Mouse (Mus musculus) cerebellum, adult 9-10 months (tissue): ENCODE data around the gene Adamts8.

Experiments used
- DNase-seq: peaks from one replicate; pipeline ENCODE4 v3.0.0; 2022

Gene Adamts8

GRCm38 (mm10) chr9:30942512-30943313 lies at the start of gene Adamts8:
Gene Adamts8, plus strand, starts transcription at chr9:30942562.
- no peak for DNase-seq

DNA sequence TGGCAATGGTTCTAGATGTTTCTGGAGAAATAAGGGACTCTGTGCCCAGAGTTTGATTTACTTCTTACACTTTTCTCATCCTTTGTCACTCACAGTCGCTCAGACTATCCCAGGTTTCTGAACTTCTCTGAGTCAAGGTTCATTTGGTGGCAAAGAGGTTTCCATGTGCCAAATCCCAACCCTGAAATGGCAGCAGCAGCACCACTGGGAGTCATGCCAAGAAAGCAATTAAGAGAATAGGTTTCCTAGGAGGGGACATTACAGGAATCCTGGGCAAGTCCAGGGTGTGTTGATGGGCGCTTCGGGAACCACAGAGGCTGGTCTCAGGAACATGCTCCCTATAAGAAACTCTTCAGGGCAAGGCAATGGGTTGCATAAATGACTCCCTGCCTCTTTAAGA lies 46.7 kb upstream of the Adamts8 start:
- no peak for DNase-seq

- peak; percentile 66 for DNase-seq
Measured at GRCm38 (mm10) chr9:30896752-30897151, 45.6 kb upstream of the Adamts8 start.

DNA sequence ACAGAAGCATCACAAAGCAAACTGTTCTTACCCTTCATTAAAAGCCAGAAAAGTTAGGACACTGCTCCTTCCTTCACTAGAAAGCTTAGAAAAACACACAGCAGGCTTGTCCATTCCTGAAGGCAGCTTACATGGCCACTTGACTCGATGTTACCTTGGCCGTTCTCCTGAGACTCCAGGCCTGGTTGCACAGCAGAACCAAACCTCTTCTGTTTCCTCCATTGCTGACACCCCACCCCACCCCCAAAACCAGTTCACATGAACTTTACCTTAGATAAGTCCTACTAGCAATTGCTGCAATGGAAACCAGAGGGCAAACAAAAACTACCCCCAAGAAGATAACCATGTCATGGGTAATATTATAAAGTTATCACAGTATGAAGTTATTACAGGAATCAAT lies 45.2 kb upstream of the Adamts8 start:
- DNase-seq = no peak

DNA sequence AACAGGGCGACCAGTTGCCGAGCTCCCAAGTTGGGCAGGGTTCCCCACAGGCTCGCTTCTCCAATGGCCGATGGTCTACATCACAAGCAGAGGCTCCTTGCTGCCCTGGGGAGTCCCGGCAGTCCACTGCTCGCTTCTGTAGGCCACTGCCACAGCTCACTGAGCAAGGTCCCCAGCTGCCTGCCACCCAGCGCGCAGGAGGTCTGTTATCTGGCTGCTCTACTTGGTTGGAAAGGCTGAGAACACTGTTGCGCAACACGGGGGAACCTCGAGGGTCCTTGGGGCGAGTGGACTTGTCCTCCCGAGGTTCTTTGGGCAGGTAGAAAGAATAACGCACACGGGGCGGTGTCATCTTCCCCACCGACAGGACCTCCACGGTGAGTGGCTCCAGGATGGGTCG lies 40.2 kb upstream of the Adamts8 start:
- DNase-seq = no peak

- DNase-seq = no peak
Measured at GRCm38 (mm10) chr9:30902641-30903040, 39.7 kb upstream of the Adamts8 start.

DNA sequence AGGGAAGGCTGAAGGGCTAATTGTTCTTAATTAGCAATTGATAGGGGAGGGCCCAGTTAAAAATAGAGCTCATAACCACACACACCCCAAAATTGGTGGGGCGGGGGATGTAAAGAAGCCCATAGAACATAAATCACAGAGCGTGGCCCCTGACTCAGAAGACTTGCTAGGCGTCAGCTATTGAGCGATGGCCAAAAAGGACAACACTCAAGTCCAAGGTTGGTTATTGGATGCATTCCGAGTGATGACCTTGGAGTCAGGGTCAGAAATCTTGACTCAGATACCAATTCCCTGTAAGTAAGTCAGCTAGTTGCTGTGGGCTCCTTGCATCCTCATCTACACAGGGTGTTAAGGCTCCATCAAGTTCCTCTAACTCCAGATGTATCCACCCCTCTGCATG lies 39.1 kb upstream of the Adamts8 start:
- DNase-seq = no peak

DNA sequence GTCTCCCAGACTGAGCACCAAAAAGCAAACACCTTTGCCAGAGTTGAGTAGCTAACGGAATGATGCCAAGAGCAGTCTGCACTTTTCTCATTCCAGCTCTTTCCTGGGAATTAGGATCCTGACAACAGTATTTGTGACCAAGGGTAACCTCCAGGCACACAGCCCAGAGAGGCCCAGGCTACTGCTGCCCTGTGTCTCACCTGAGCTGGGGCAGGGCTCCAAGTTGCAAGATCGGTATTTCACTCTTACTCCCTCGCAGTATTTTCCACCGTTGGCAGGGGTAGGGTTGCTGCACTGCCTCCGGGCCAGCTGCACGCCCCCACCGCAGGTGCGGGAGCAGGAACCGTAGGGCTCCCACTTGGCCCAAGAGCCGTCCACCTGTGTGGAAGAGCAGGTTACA lies 36.5 kb upstream of the Adamts8 start:
- no peak for DNase-seq

DNA sequence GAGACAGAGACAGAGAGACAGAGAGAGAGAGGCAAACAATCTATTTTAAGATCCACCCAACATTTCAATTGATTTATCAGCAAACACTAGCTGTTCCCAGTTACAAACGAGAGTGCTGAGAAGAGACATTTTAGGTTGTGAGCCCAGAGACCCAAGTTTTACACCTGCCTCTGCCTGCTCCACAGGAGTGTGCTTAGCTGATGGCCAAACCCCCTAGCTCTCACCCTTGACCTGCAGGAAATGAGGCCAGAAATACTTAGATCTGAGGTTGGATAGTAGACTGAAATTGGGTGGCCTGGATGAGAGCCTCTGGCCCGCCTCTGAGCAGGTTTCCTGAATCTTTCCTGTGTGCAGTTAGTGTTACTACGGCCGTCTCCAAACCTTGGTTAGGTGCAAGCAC lies 35.9 kb upstream of the Adamts8 start:
- no peak for DNase-seq

- DNase-seq = no peak
Measured at GRCm38 (mm10) chr9:30907677-30908295, 34.6 kb upstream of the Adamts8 start.

DNA sequence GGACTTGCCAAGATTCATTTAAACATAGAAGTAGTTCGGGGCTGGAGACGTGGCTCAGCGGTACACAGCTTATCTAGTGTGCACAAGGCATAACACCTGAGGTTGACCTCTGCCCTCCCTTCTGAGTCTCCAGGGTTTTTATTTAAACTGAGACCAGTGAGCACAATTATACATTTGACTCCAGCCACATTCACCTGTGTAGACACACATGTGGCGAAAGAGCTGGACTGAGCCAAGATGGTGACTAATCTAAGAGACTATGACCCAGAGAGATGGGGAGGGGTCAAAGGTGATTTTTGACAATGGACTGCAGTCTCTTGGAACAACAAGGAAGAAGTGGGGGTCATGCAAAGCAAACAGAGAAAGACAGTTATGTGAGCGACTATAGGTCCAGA lies 34.1 kb upstream of the Adamts8 start:
- DNase-seq = no peak

DNA sequence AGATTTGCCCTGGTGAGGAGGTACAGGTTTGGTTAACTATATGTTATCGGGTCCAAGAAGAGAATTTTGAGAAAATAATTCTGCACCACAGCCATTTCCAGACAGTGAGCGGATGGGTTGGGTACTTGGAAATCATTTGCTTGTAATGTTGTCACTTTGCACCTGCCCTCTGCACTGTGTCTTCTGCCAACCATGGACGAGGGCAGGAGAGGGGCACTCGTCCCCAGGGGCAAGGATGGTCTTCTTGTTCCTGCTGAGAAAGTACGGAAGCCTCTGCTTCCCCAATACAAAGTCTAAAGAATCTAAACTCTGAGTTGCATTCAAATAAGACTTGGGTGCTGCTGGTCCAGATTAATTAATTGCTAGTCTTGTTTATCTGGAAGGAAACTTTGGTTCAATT lies 33.4 kb upstream of the Adamts8 start:
- no peak for DNase-seq

GRCm38 (mm10) chr9:30910491-30910890 lies 31.9 kb upstream of the Adamts8 start:
- DNase-seq = no peak

- no peak for DNase-seq
Measured at GRCm38 (mm10) chr9:30912161-30912560, 30.2 kb upstream of the Adamts8 start.

GRCm38 (mm10) chr9:30913429-30913828 lies 28.9 kb upstream of the Adamts8 start:
- no peak for DNase-seq

GRCm38 (mm10) chr9:30914241-30914640 lies 28.1 kb upstream of the Adamts8 start:
- DNase-seq = no peak

- DNase-seq = no peak
Measured at GRCm38 (mm10) chr9:30916266-30916968, 25.9 kb upstream of the Adamts8 start.

DNA sequence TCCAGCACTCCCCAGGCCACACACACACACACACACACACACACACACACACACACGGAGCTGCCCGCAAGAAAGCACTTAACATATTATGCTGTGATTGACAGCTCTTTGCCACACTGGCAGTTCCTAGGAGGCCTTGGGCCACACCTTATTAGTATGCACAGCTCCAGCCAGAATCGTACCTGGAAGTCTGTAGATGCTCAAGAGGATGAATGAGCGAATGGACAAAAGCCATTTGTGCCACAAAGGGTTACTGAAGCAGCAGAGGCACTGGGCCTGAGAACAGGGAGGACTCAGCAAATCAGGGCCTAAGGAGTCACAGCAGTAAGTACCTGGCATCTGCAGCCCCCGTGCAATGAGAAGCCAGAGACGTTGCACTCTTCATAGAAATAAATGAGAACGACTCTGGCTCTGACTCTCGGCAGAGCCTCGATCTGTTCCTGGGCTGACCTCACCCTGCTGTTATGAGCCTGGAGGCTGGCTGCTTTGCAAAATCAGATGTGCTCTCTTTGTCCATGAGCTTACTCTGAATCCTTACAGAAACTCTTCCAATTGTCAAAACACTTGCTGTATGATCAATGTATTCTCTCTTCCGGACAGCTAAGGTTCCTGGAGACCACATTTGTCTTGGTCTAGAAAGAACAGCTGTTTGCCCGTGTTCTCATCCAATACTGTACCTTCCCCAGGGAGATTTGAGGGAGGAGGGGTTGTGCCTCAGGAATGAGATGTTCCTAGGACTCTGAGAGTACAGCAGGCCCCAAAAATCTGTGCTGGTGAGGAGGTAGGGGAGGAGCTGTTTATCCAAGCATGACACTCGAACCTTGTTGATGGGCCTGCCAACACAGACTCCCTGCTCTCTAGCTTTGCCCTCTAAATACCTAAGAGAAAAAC lies 23.7 kb upstream of the Adamts8 start:
- no peak for DNase-seq

- DNase-seq = no peak
Measured at GRCm38 (mm10) chr9:30919686-30920085, 22.7 kb upstream of the Adamts8 start.

- DNase-seq = peak; percentile 35
Measured at GRCm38 (mm10) chr9:30920736-30921135, 21.6 kb upstream of the Adamts8 start.

DNA sequence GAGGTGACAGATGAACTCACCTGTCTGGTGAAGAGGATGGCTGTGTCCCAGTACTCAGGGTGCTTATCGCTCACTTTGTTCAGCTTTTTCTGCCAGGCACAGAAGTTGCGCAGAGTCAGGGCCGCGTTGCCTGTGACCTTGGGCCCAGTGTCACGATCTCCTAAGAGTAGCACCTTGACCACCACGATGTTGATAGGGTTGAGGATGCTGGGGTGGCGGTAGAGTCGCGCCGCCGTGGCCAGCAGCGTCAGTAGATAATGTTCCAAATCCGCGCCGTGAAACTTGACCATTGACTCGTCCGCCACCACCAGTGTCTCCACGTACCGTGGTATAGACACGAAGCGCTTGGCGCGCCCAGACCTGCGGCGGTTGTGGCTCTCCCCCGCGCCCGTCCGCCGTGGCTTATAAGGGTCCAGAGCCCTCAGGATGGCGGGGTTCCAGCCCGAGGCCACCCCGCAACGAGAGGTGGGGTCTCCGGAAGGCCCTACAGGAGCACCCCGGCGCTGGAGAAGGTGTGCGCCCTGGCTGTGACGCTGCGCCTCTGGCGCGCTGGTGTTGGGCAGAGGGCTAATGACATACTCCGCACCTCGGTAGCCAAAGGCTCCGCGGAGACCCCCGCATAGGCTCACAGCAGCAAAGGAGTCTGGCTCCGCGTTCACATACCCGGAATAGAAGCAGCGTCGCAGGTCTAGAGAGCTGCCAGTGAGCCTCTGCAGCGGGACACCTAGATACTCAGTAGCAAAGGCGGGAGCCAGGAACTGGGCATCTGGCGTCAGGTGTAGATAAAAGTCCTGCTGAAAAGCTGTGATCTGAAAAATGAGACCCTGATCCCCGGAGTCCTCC lies 20.9 kb upstream of the Adamts8 start:
- DNase-seq = no peak
